Mouse (Mus musculus): ENCODE data around the gene Gm43738. TPM values are rescaled to one million over a fixed set of nuclear protein-coding genes. Genes with fewer than 3 reads are reported as not detected.

Gene Gm43738
- polyA plus RNA-seq, 1 experiment from 2014 or later: not detected

Other genes with a start within 250 kb of the Gm43738 start
- gene Msto1, start 187.1 kb downstream of the Gm43738 start, polyA plus RNA-seq (2015; fragmentation: Nextera tagmentation; extraction: Ambion mirVana): 35.3 and 37.6 TPM in 2 replicates
- gene Ash1l, start 150.5 kb downstream of the Gm43738 start, polyA plus RNA-seq (2015; fragmentation: Nextera tagmentation; extraction: Ambion mirVana): 16.9 and 19.3 TPM in 2 replicates
- gene Dap3, start 149.9 kb downstream of the Gm43738 start, polyA plus RNA-seq (2015; fragmentation: Nextera tagmentation; extraction: Ambion mirVana): 123 and 132 TPM in 2 replicates
- gene Rusc1, start 7.8 kb downstream of the Gm43738 start, polyA plus RNA-seq (2015; fragmentation: Nextera tagmentation; extraction: Ambion mirVana): 19.2 and 22.8 TPM in 2 replicates
- 340 and 368 TPM in 2 replicates for gene Fdps, start 860 bp upstream of the Gm43738 start, polyA plus RNA-seq (2015; fragmentation: Nextera tagmentation; extraction: Ambion mirVana)
- gene Pklr, start 35.0 kb upstream of the Gm43738 start, polyA plus RNA-seq (2015; fragmentation: Nextera tagmentation; extraction: Ambion mirVana): 14.3 and 22.0 TPM in 2 replicates
- 1.7 and 1.8 TPM in 2 replicates for gene Hcn3, start 59.1 kb upstream of the Gm43738 start, polyA plus RNA-seq (2015; fragmentation: Nextera tagmentation; extraction: Ambion mirVana)
- gene Clk2, start 63.7 kb upstream of the Gm43738 start, polyA plus RNA-seq (2015; fragmentation: Nextera tagmentation; extraction: Ambion mirVana): 18.9 and 19.1 TPM in 2 replicates
- 104 and 113 TPM in 2 replicates for gene Scamp3, start 76.4 kb upstream of the Gm43738 start, polyA plus RNA-seq (2015; fragmentation: Nextera tagmentation; extraction: Ambion mirVana)
- 22.0 and 23.9 TPM in 2 replicates for gene Fam189b, start 82.0 kb upstream of the Gm43738 start, polyA plus RNA-seq (2015; fragmentation: Nextera tagmentation; extraction: Ambion mirVana)
- 55.4 and 63.9 TPM in 2 replicates for gene Gba, start 101.8 kb upstream of the Gm43738 start, polyA plus RNA-seq (2015; fragmentation: Nextera tagmentation; extraction: Ambion mirVana)
- 38.8 and 45.2 TPM in 2 replicates for gene Thbs3, start 114.1 kb upstream of the Gm43738 start, polyA plus RNA-seq (2015; fragmentation: Nextera tagmentation; extraction: Ambion mirVana)
- 172 and 177 TPM in 2 replicates for gene Mtx1, start 126.0 kb upstream of the Gm43738 start, polyA plus RNA-seq (2015; fragmentation: Nextera tagmentation; extraction: Ambion mirVana)
- gene Muc1, start 128.0 kb upstream of the Gm43738 start, polyA plus RNA-seq (2015; fragmentation: Nextera tagmentation; extraction: Ambion mirVana): 112 and 164 TPM in 2 replicates
- 318 and 325 TPM in 2 replicates for gene Krtcap2, start 144.9 kb upstream of the Gm43738 start, polyA plus RNA-seq (2015; fragmentation: Nextera tagmentation; extraction: Ambion mirVana)
- 4.4 and 4.8 TPM in 2 replicates for gene Trim46, start 145.2 kb upstream of the Gm43738 start, polyA plus RNA-seq (2015; fragmentation: Nextera tagmentation; extraction: Ambion mirVana)
- 119 and 131 TPM in 2 replicates for gene Dpm3, start 158.3 kb upstream of the Gm43738 start, polyA plus RNA-seq (2015; fragmentation: Nextera tagmentation; extraction: Ambion mirVana)
- gene Slc50a1, start 169.5 kb upstream of the Gm43738 start, polyA plus RNA-seq (2015; fragmentation: Nextera tagmentation; extraction: Ambion mirVana): 81.7 and 83.1 TPM in 2 replicates
- 41.5 and 44.7 TPM in 2 replicates for gene Efna1, start 180.0 kb upstream of the Gm43738 start, polyA plus RNA-seq (2015; fragmentation: Nextera tagmentation; extraction: Ambion mirVana)
- 13.0 and 16.0 TPM in 2 replicates for gene Efna3, start 221.9 kb upstream of the Gm43738 start, polyA plus RNA-seq (2015; fragmentation: Nextera tagmentation; extraction: Ambion mirVana)
- 15.0 and 15.5 TPM in 2 replicates for gene Efna4, start 236.9 kb upstream of the Gm43738 start, polyA plus RNA-seq (2015; fragmentation: Nextera tagmentation; extraction: Ambion mirVana)
- gene Adam15, start 248.9 kb upstream of the Gm43738 start, polyA plus RNA-seq (2015; fragmentation: Nextera tagmentation; extraction: Ambion mirVana): 61.1 and 69.5 TPM in 2 replicates